Comparison of ENCODE assay signal across 9 mouse cellular contexts in genomic region chr6:116632129-116632528, GRCm38 (mm10). TPM values are rescaled to one million over a fixed set of nuclear protein-coding genes. Genes with fewer than 3 reads are reported as not detected.
A peak's percentile ranks its signal among the peaks of the same experiment; 100 is the strongest.
DNase-seq lines count a peak whose midpoint lies in the region; ATAC-seq and TF ChIP-seq lines count a peak whose summit lies in the region.
"Had no signal": no experiment of that assay in that cellular context is flagged by ENCODE, and none has a peak within 500 bp of the region (broad histone marks: within the 10 kb centered on the region; RNA-seq: fewer than 3 reads in every experiment).

No protein-coding gene starts in this region.

- H3K9me3 ChIP-seq in forebrain, postnatal 0 days (ENCODE audit: low read length) = no peaks in the 10 kb centered on the region
- no peaks in the 10 kb centered on the region for H3K9me3 ChIP-seq in forebrain, embryonic 15.5 days
- no peaks in the 10 kb centered on the region for H3K9me3 ChIP-seq in CH12.LX (replicated peaks; ENCODE audit: low read length)
- H3K9me3 ChIP-seq: limb, embryonic 12.5 days had no signal

- TF ChIP-seq CTCF in forebrain, postnatal 0 days (IDR thresholded peaks at IDR 0.05; ENCODE audit: low read depth) = peak; percentile 74
- TF ChIP-seq CTCF in CH12.LX (conservative IDR thresholded peaks at IDR 0.05 in 1 of 2, IDR thresholded peaks at IDR 0.05 in 1 of 2; ENCODE audit: low read depth in 2 of 2, low read length in 2 of 2) = peak; percentile 82 to 91
- TF ChIP-seq CTCF in spleen, adult 2 months (IDR thresholded peaks at IDR 0.05; ENCODE audit: extremely low read depth, insufficient read depth, insufficient read length, insufficient replicate concordance) = peak; percentile 71; the same call in 1 of the 2 replicates

- no peak overlapping the region for H3K9ac ChIP-seq in forebrain, postnatal 0 days
- no peak overlapping the region for H3K9ac ChIP-seq in forebrain, embryonic 15.5 days (replicated peaks)
- no peak overlapping the region for H3K9ac ChIP-seq in CH12.LX (ENCODE audit: insufficient read depth, low read depth)
- H3K9ac ChIP-seq: limb, embryonic 12.5 days had no signal

- peaks cover 13% of the 10 kb centered on the region for H3K79me2 ChIP-seq in CH12.LX (replicated peaks; ENCODE audit: control insufficient read depth, extremely low read depth, insufficient read depth, poor library complexity, severe bottlenecking)

- no peak for ATAC-seq in forebrain, postnatal 0 days
- no peak for ATAC-seq in forebrain, embryonic 15.5 days (replicated peaks)
- peak; percentile 58 for ATAC-seq in megakaryocyte, adult 5-6 weeks (ENCODE audit: poor library complexity, severe bottlenecking)

- no peak overlapping the region for H3K4me2 ChIP-seq in forebrain, postnatal 0 days (ENCODE audit: low read depth)
- H3K4me2 ChIP-seq in forebrain, embryonic 15.5 days (replicated peaks) = no peak overlapping the region
- H3K4me2 ChIP-seq in CH12.LX (ENCODE audit: insufficient read depth, low read depth, poor library complexity, severe bottlenecking) = no peak overlapping the region
- H3K4me2 ChIP-seq: limb, embryonic 12.5 days had no signal

- H3K36me3 ChIP-seq in forebrain, postnatal 0 days (ENCODE audit: insufficient read depth) = no peaks in the 10 kb centered on the region
- no peaks in the 10 kb centered on the region for H3K36me3 ChIP-seq in forebrain, embryonic 15.5 days
- peaks cover 30 to 47% of the 10 kb centered on the region in 2 experiments for H3K36me3 ChIP-seq in CH12.LX (replicated peaks in 1 of 2; ENCODE audit: control insufficient read depth in 1 of 2, insufficient read depth in 1 of 2, low read length in 1 of 2)
- peaks cover 2% of the 10 kb centered on the region; the same call in 1 of the 2 replicates for H3K36me3 ChIP-seq in spleen, adult 2 months (ENCODE audit: control insufficient read depth, insufficient read depth, low read length)
- H3K36me3 ChIP-seq: limb, embryonic 12.5 days had no signal

- TF ChIP-seq POLR2A in CH12.LX (IDR thresholded peaks at IDR 0.05; ENCODE audit: low read depth, low read length) = no peak
- TF ChIP-seq POLR2A in spleen, adult 2 months (IDR thresholded peaks at IDR 0.05; ENCODE audit: low read depth, low read length) = no peak

- H3K27ac ChIP-seq in forebrain, postnatal 0 days (ENCODE audit: low read depth, low read length) = no peak overlapping the region
- H3K27ac ChIP-seq in forebrain, embryonic 15.5 days (replicated peaks) = no peak overlapping the region
- no peak overlapping the region for H3K27ac ChIP-seq in CH12.LX (ENCODE audit: insufficient read depth, low read depth)
- no peak overlapping the region for H3K27ac ChIP-seq in spleen, adult 2 months (ENCODE audit: insufficient read depth, low read length)
- H3K27ac ChIP-seq: limb, embryonic 12.5 days had no signal

- dilution Hi-C loops in CH12.LX (cut with MboI; ENCODE audit: extremely low pct_ligation_motif_present, extremely low pct_unique_long_range_greater_than_20kb, low sequenced_read_pairs) = no loop called here

- H3K4me3 ChIP-seq in forebrain, postnatal 0 days (ENCODE audit: low read depth, low read length) = no peak overlapping the region
- H3K4me3 ChIP-seq in forebrain, embryonic 15.5 days = no peak overlapping the region
- no peak overlapping the region for H3K4me3 ChIP-seq in CH12.LX (replicated peaks in 1 of 3; ENCODE audit: low read depth in 2 of 3, low read length in 2 of 3, poor library complexity in 1 of 3)
- no peak overlapping the region for H3K4me3 ChIP-seq in spleen, adult 2 months (ENCODE audit: extremely low read depth, insufficient read depth, insufficient read length)
- H3K4me3 ChIP-seq: limb, embryonic 12.5 days had no signal

- no peaks in the 10 kb centered on the region for H3K27me3 ChIP-seq in forebrain, postnatal 0 days (ENCODE audit: insufficient read depth, low read length)
- no peaks in the 10 kb centered on the region for H3K27me3 ChIP-seq in forebrain, embryonic 15.5 days
- no peaks in the 10 kb centered on the region for H3K27me3 ChIP-seq in CH12.LX (replicated peaks)
- no peaks in the 10 kb centered on the region for H3K27me3 ChIP-seq in spleen, adult 2 months (ENCODE audit: control insufficient read depth, insufficient read depth, low read length)
- H3K27me3 ChIP-seq: limb, embryonic 12.5 days had no signal

- peak; percentile 47 for DNase-seq in forebrain, postnatal 0 days
- peak; percentile 81 for DNase-seq in CH12.LX (ENCODE audit: extremely low read depth)
- peak; percentile 53 for DNase-seq in c-Kit-positive CD71-positive TER-119-negative erythroid progenitor cells, embryonic 14.5 days (ENCODE audit: low read depth)
- peak; percentile 35 to 42 for DNase-seq in gastrocnemius, adult 8-10 months (ENCODE audit: low spot score in 2 of 2)
- DNase-seq in layer of hippocampus, adult 9-11 months = peak; percentile 63
- DNase-seq in spleen, adult 2 months (ENCODE audit: low read depth in 1 of 2, low spot score in 2 of 2) = peak; percentile 48 to 77

- TF ChIP-seq EP300 in CH12.LX (IDR thresholded peaks at IDR 0.05; ENCODE audit: low read length) = no peak

- in situ Hi-C loops in CH12.LX (cut with MboI; ENCODE audit: low pct_ligation_motif_present, low pct_unique_long_range_greater_than_20kb, low sequenced_read_pairs) = no loop called here

- H3K4me1 ChIP-seq in forebrain, postnatal 0 days (ENCODE audit: insufficient read depth) = peaks cover 2% of the 10 kb centered on the region; the same call in 1 of the 2 replicates
- peaks cover 17% of the 10 kb centered on the region for H3K4me1 ChIP-seq in forebrain, embryonic 15.5 days
- peaks cover 3 to 30% of the 10 kb centered on the region in 2 experiments for H3K4me1 ChIP-seq in CH12.LX (ENCODE audit: control insufficient read depth in 1 of 2, insufficient read depth in 2 of 2)
- H3K4me1 ChIP-seq in spleen, adult 2 months (ENCODE audit: control insufficient read depth, insufficient read depth, insufficient read length) = no peaks in the 10 kb centered on the region; the same call in 1 of the 2 replicates

- WGBS in forebrain, postnatal 0 days = 55% methylated on average over 1 of the region's 1 CpGs
- 48% methylated on average over 1 of the region's 1 CpGs for WGBS in forebrain, embryonic 15.5 days
- 50% methylated on average over 1 of the region's 1 CpGs for WGBS in spleen, adult 2 months

- TF ChIP-seq RAD21 in CH12.LX (IDR thresholded peaks at IDR 0.05; ENCODE audit: low read depth, low read length) = peak; percentile 60

TF ChIP-seq in CH12.LX, 34 proteins besides CTCF, POLR2A, EP300 and RAD21 (continues in another document):
- TF ChIP-seq BHLHE40 (IDR thresholded peaks at IDR 0.05; ENCODE audit: low read depth, low read length) = 0 out of 2 replicates have a peak, but pooled peaks have one; percentile 11
- TF ChIP-seq MXI1 (IDR thresholded peaks at IDR 0.05; ENCODE audit: low read depth, low read length) = no peak
- peak; percentile 84; the same call in 1 of the 2 replicates for TF ChIP-seq ZMIZ1 (IDR thresholded peaks at IDR 0.05; ENCODE audit: low read depth, low read length)
- peak; percentile 54 for TF ChIP-seq SMC3 (IDR thresholded peaks at IDR 0.05; ENCODE audit: low read depth, low read length)
- peak; percentile 26; the same call in 1 of the 2 replicates for TF ChIP-seq POLR2AphosphoS2 (IDR thresholded peaks at IDR 0.05; ENCODE audit: low read depth, low read length)

RNA-seq across cellular contexts. Expression of gene Zfp422, which starts 3.3 kb away (rescaled TPM):
- 63.4 and 79.8 TPM in 2 replicates for total RNA-seq in forebrain, postnatal 0 days (2014; rRNA removed)
- 114 TPM in 2 replicates for polyA plus RNA-seq in forebrain, postnatal 0 days (2015; fragmentation: Nextera tagmentation; extraction: Ambion mirVana)
- 218 and 222 TPM in 2 replicates for polyA plus RNA-seq in forebrain, embryonic 15.5 days (2015; fragmentation: Nextera tagmentation; extraction: Ambion mirVana)
- 11.9 and 13.0 TPM in 2 replicates for total RNA-seq in CH12.LX (2012; rRNA removed)
- 25.9 and 33.4 TPM in 2 replicates for total RNA-seq in CH12.LX (2014; rRNA removed)
- 31.1 and 33.2 TPM in 2 replicates for polyA plus RNA-seq in CH12.LX (2012; ENCODE audit: insufficient read length, low read depth)
- 1 to 10 TPM; 5.9 to 7.9 (median 7.2) TPM for total RNA-seq in gastrocnemius, adult 8-10 months (2022)
- 53.4 and 53.8 TPM in 2 replicates for total RNA-seq in megakaryocyte, adult 5-6 weeks (2015)
- total RNA-seq in megakaryocyte, adult 5-6 weeks (2017) = 20.6 and 20.8 TPM in 2 replicates
- 5.9 and 7.2 TPM in 2 replicates for polyA plus RNA-seq in spleen, adult 2 months (2012; rRNA removed)

RNA-seq across cellular contexts. Expression of gene Depp1, which starts 18.3 kb away (rescaled TPM):
- total RNA-seq in forebrain, postnatal 0 days (2014; rRNA removed) = 1.6 and 2.8 TPM in 2 replicates
- 2.6 TPM in 2 replicates for polyA plus RNA-seq in forebrain, postnatal 0 days (2015; fragmentation: Nextera tagmentation; extraction: Ambion mirVana)
- 7.2 and 8.1 TPM in 2 replicates for polyA plus RNA-seq in forebrain, embryonic 15.5 days (2015; fragmentation: Nextera tagmentation; extraction: Ambion mirVana)
- total RNA-seq in CH12.LX (2012; rRNA removed) = 0.13 and 0.34 TPM in 2 replicates
- not detected in 2 replicates for total RNA-seq in CH12.LX (2014; rRNA removed)
- polyA plus RNA-seq in CH12.LX (2012; ENCODE audit: insufficient read length, low read depth) = 0.31 and 0.47 TPM in 2 replicates
- total RNA-seq in gastrocnemius, adult 8-10 months (2022) = 10 to 100 TPM in 1 of 4 experiments, 1 to 10 TPM in 3; 3.5 to 31.5 (median 5.1) TPM
- 0.36 TPM in 1 of 2 replicates, not detected in the other for total RNA-seq in megakaryocyte, adult 5-6 weeks (2015)
- 0.18 and 0.49 TPM in 2 replicates for total RNA-seq in megakaryocyte, adult 5-6 weeks (2017)
- polyA plus RNA-seq in spleen, adult 2 months (2012; rRNA removed) = 2.5 and 2.6 TPM in 2 replicates

RNA-seq across cellular contexts. Expression of gene Rassf4, which starts 41.6 kb away (rescaled TPM):
- total RNA-seq in forebrain, postnatal 0 days (2014; rRNA removed) = 2.2 and 2.8 TPM in 2 replicates
- 4.5 and 6.5 TPM in 2 replicates for polyA plus RNA-seq in forebrain, postnatal 0 days (2015; fragmentation: Nextera tagmentation; extraction: Ambion mirVana)
- polyA plus RNA-seq in forebrain, embryonic 15.5 days (2015; fragmentation: Nextera tagmentation; extraction: Ambion mirVana) = 9.9 and 10.2 TPM in 2 replicates
- total RNA-seq in CH12.LX (2012; rRNA removed) = 29.0 and 32.3 TPM in 2 replicates
- 13.5 and 17.3 TPM in 2 replicates for total RNA-seq in CH12.LX (2014; rRNA removed)
- polyA plus RNA-seq in CH12.LX (2012; ENCODE audit: insufficient read length, low read depth) = 69.0 and 74.9 TPM in 2 replicates
- total RNA-seq in gastrocnemius, adult 8-10 months (2022) = 1 to 10 TPM; 1.1 to 1.7 (median 1.1) TPM
- 229 and 230 TPM in 2 replicates for total RNA-seq in megakaryocyte, adult 5-6 weeks (2015)
- 165 and 181 TPM in 2 replicates for total RNA-seq in megakaryocyte, adult 5-6 weeks (2017)
- 19.4 and 23.5 TPM in 2 replicates for polyA plus RNA-seq in spleen, adult 2 months (2012; rRNA removed)

RNA-seq across cellular contexts. Expression of gene Olfr215, which starts 48.1 kb away (rescaled TPM):
- total RNA-seq in forebrain, postnatal 0 days (2014; rRNA removed) = 0.14 TPM in 1 of 2 replicates, not detected in the other
- not detected in 2 replicates for polyA plus RNA-seq in forebrain, postnatal 0 days (2015; fragmentation: Nextera tagmentation; extraction: Ambion mirVana)
- polyA plus RNA-seq in forebrain, embryonic 15.5 days (2015; fragmentation: Nextera tagmentation; extraction: Ambion mirVana) = not detected in 2 replicates
- total RNA-seq in CH12.LX (2012; rRNA removed) = not detected in 2 replicates
- total RNA-seq in CH12.LX (2014; rRNA removed) = not detected in 2 replicates
- polyA plus RNA-seq in CH12.LX (2012; ENCODE audit: insufficient read length, low read depth) = not detected in 2 replicates
- not detected for total RNA-seq in gastrocnemius, adult 8-10 months (2022)
- not detected in 2 replicates for total RNA-seq in megakaryocyte, adult 5-6 weeks (2015)
- total RNA-seq in megakaryocyte, adult 5-6 weeks (2017) = not detected in 2 replicates
- polyA plus RNA-seq in spleen, adult 2 months (2012; rRNA removed) = not detected in 2 replicates
- polyA plus RNA-seq: limb, embryonic 12.5 days had no signal

Comparison
In these comparisons a context has a peak if more than half of its experiments do, and no peak if none do; other contexts are left out.
1. RNA of gene Rassf4, which starts 41.6 kb away (total RNA-seq): 165 to 230 TPM in megakaryocyte, adult 5-6 weeks; 13.5 to 32.3 TPM in CH12.LX, 2.2 to 2.8 TPM in forebrain, postnatal 0 days and 1.1 to 1.7 TPM in gastrocnemius, adult 8-10 months; every median in the first group is over 4 times any median in the second.
2. Peak in every context shown above with its lines, with median percentiles within 50 percentile points of each other: DNase-seq and CTCF ChIP-seq.